Mouse (Mus musculus) hindbrain, embryonic 10.5 days (tissue): Measurements from ENCODE around the gene Dhx58. TPM values are rescaled to one million over a fixed set of nuclear protein-coding genes. Genes with fewer than 3 reads are reported as not detected.

Experiments used
- DNase-seq: peaks from one replicate; pipeline ENCODE4 v3.0.0-alpha.2; 2017; ENCODE audit warnings: low spot score
- H3K27ac ChIP-seq: fragments of 300-500 bp; sonication (generic); 2 replicates; pipeline ENCODE4 v1.5.1; 2016; ENCODE audit warnings: mild to moderate bottlenecking, moderate library complexity
- H3K27me3 ChIP-seq: fragments of 300-500 bp; sonication (generic); 2 replicates; pipeline ENCODE4 v1.6.1; 2016; ENCODE audit warnings: mild to moderate bottlenecking; ENCODE audit not compliant: poor library complexity, insufficient read depth, severe bottlenecking
- H3K36me3 ChIP-seq: fragments of 300-500 bp; sonication (generic); 2 replicates; pipeline ENCODE4 v1.6.1; 2016; ENCODE audit warnings: mild to moderate bottlenecking, moderate library complexity
- H3K4me1 ChIP-seq: fragments of 300-500 bp; sonication (generic); replicated peaks from 2 replicates; pipeline ENCODE4 v1.6.1; 2016; ENCODE audit warnings: mild to moderate bottlenecking
- H3K4me3 ChIP-seq: fragments of 300-500 bp; sonication (generic); 2 replicates; pipeline ENCODE4 v1.5.1; 2016; ENCODE audit warnings: mild to moderate bottlenecking, moderate library complexity
- H3K9me3 ChIP-seq: fragments of 300-500 bp; sonication (generic); 2 replicates; pipeline ENCODE4 v1.6.1; 2016; ENCODE audit warnings: mild to moderate bottlenecking, moderate library complexity
- WGBS: fragments of 180-500 bp; shearing (Covaris S2); methylation state at CpG from one replicate; pipeline ENCODE4 v1.1.7; 2016; 5-methylcytosine and 5-hydroxymethylcytosine counted together
- polyA plus RNA-seq: library from polyadenylated mRNA; unstranded; fragments of >200 nt; fragmentation: Nextera tagmentation; extraction: Ambion mirVana; gene quantifications from 2 replicates; pipeline ENCODE4 v1.2.1, GENCODE M21; 2016

Gene Dhx58
- polyA plus RNA-seq = 1.9 and 2.9 TPM in 2 replicates

DNA sequence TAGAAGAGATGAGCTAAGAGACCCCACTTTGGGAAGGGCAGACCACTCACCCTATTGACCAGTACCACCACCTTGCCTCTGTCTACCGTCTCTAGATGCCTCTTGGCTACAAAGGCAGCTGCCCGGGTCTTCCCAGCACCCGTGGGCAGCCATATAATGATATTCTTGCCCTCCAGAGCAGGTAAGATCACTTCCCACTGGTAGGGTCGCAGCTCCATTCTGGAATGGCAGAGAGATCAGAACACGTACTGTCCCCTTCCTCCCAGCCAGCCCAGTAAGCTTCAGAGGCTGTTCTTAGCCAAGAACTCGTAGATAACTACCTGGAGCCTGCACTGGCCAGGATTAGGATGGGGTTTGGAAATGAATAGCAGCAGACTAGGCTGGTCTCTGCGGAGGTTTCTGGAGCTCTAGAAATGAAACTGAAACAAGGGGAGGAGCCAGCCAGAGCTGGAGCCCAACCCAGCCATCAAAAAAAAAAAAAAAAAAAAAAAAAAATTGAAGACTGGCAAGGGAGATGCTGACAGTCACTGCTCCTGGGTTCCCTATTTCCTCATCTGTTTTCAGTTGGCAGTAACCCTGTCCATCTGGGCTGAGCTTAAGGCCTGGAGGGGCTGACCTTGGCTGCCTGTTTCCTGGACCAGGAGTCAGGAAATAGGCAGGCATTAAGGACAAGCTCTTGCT is at the start of gene Dhx58:
Dhx58 (minus strand) TSS at position 421 of the 681 bp plus-strand sequence.
- H3K4me1 ChIP-seq = peaks cover 20% of the 10 kb centered on the region
- no peak for DNase-seq
- H3K4me3 ChIP-seq = no peak within 1 kb of the TSS
- WGBS = 71% methylated on average over 7 of the region's 7 CpGs
- H3K9me3 ChIP-seq = no peaks in the 10 kb centered on the region
- peaks cover 48% of the 10 kb centered on the region for H3K36me3 ChIP-seq
- peaks cover 11% of the 10 kb centered on the region; the same call in 1 of the 2 replicates for H3K27me3 ChIP-seq
- no peak within 1 kb of the TSS for H3K27ac ChIP-seq

DNA sequence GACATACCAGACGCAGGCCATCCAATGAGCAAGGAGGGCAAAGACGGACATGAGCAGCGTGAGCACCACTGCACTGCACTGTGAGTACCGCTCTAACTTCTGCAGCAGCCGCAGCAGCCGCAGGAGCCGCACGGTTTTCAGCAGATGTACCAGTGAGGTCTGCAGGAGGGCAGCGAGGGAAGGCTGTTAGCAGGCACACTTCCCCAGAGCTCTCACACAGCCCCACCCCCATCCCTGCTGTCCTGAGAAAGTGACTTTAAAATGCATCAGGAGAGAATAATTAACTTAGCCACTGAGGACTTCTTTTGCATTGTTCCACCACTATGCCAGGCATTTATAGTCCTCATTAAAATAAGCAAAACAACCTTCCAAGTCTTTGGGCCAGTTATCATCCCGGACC is 48.2 kb upstream of the Dhx58 start:
- H3K27me3 ChIP-seq = peaks cover 40% of the 10 kb centered on the region
- H3K4me3 ChIP-seq = no peak overlapping the region
- H3K36me3 ChIP-seq = 0 out of 2 replicates have a peak, but pooled peaks cover 7% of the 10 kb centered on the region
- no peak for DNase-seq
- H3K9me3 ChIP-seq = no peaks in the 10 kb centered on the region
- H3K27ac ChIP-seq = no peak overlapping the region
- 41% methylated on average over 10 of the region's 10 CpGs for WGBS
- 0 out of 2 replicates have a peak, but pooled peaks cover 5% of the 10 kb centered on the region for H3K4me1 ChIP-seq

DNA sequence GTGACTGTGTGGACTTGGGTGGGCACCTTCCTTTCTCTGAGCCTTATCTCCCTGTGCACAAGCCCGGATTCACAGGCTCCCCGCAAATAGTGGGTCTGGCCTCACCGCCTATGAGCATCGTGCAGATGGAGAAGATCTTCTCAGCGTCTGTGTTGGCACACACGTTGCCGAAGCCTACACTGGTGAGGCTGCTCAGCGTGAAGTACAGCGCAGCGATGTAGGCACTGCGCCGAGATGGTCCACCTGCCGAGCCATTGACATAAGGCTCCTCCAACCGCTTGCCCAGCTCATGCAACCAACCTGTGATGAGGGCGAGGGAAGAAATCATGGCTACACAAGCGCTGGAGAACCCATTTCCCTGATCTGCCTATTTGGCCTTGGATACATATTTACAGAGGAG is 46.1 kb upstream of the Dhx58 start:
- no peaks in the 10 kb centered on the region for H3K9me3 ChIP-seq
- peaks cover 14% of the 10 kb centered on the region; the same call in 1 of the 2 replicates for H3K4me1 ChIP-seq
- DNase-seq = no peak
- H3K27me3 ChIP-seq = peaks cover 44% of the 10 kb centered on the region
- H3K36me3 ChIP-seq = 0 out of 2 replicates have a peak, but pooled peaks cover 7% of the 10 kb centered on the region
- no peak overlapping the region for H3K4me3 ChIP-seq
- WGBS = 90% methylated on average over 16 of the region's 16 CpGs
- no peak overlapping the region for H3K27ac ChIP-seq

GRCm38 (mm10) chr11:100749469-100749868 is 45.4 kb upstream of the Dhx58 start:
- Histone ChIP-seq H3K36me3 (0 out of 2 replicates have a peak, but pooled peaks cover 7% of the 10 kb centered on the region), H3K27ac (no peak overlapping the region), H3K4me1 (peaks cover 15% of the 10 kb centered on the region; the same call in 1 of the 2 replicates), H3K9me3 (no peaks in the 10 kb centered on the region), H3K4me3 (no peak overlapping the region), H3K27me3 (peaks cover 44% of the 10 kb centered on the region)
- DNase-seq = no peak
- WGBS = 48% methylated on average over 25 of the region's 25 CpGs

GRCm38 (mm10) chr11:100748620-100749019 is 44.5 kb upstream of the Dhx58 start:
- 90% methylated on average over 4 of the region's 4 CpGs for WGBS

GRCm38 (mm10) chr11:100747114-100747513 is 43.0 kb upstream of the Dhx58 start:
- DNase-seq = no peak
- H3K27ac ChIP-seq = no peak overlapping the region
- WGBS = 74% methylated on average over 5 of the region's 5 CpGs
- peaks cover 11% of the 10 kb centered on the region; the same call in 1 of the 2 replicates for H3K4me1 ChIP-seq
- H3K4me3 ChIP-seq = no peak overlapping the region
- H3K9me3 ChIP-seq = no peaks in the 10 kb centered on the region
- H3K36me3 ChIP-seq = 0 out of 2 replicates have a peak, but pooled peaks cover 7% of the 10 kb centered on the region
- H3K27me3 ChIP-seq = peaks cover 40% of the 10 kb centered on the region

More at GRCm38 (mm10) chr11:100748620-100749019, 44.5 kb upstream of the Dhx58 start:
- Histone ChIP-seq H3K9me3 (no peaks in the 10 kb centered on the region), H3K4me1 (peaks cover 15% of the 10 kb centered on the region; the same call in 1 of the 2 replicates), H3K36me3 (0 out of 2 replicates have a peak, but pooled peaks cover 7% of the 10 kb centered on the region), H3K27ac (no peak overlapping the region), H3K27me3 (peaks cover 44% of the 10 kb centered on the region), H3K4me3 (no peak overlapping the region)
- no peak for DNase-seq

- H3K9me3 ChIP-seq = no peaks in the 10 kb centered on the region
- H3K36me3 ChIP-seq = 0 out of 2 replicates have a peak, but pooled peaks cover 7% of the 10 kb centered on the region
- DNase-seq = no peak
- H3K4me3 ChIP-seq = no peak overlapping the region
- peaks cover 10% of the 10 kb centered on the region; the same call in 1 of the 2 replicates for H3K4me1 ChIP-seq
- no peak overlapping the region for H3K27ac ChIP-seq
- peaks cover 38% of the 10 kb centered on the region for H3K27me3 ChIP-seq
- WGBS = 78% methylated on average over 10 of the region's 10 CpGs
Observed at GRCm38 (mm10) chr11:100746546-100746945, 42.5 kb upstream of the Dhx58 start.

DNA sequence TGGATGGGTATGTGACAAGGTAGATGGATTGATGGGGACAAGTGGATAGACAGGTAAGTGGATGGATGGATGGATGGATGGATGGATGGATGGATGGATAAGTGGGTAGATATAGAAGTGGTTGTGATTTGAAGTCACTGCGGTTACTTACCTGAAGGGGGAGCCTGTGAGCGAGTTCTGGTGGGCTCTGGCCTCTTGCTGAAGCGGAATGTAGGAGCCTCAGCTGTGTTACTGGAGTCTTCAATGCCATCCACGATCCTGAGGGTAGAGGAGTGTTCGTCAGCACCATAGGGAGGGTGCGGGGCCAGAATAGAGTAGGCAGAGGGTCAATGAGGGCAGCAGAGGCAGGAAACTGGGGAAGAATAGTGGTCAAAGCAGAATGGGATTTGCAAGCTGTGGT is 41.0 kb upstream of the Dhx58 start:
- 17% methylated on average over 6 of the region's 6 CpGs for WGBS
- peaks cover 30% of the 10 kb centered on the region for H3K27me3 ChIP-seq
- no peak overlapping the region for H3K27ac ChIP-seq
- peak; percentile 54 for DNase-seq
- 0 out of 2 replicates have a peak, but pooled peaks cover 2% of the 10 kb centered on the region for H3K36me3 ChIP-seq
- no peak overlapping the region for H3K4me3 ChIP-seq
- H3K4me1 ChIP-seq = peaks cover 10% of the 10 kb centered on the region; the same call in 1 of the 2 replicates
- no peaks in the 10 kb centered on the region for H3K9me3 ChIP-seq

DNA sequence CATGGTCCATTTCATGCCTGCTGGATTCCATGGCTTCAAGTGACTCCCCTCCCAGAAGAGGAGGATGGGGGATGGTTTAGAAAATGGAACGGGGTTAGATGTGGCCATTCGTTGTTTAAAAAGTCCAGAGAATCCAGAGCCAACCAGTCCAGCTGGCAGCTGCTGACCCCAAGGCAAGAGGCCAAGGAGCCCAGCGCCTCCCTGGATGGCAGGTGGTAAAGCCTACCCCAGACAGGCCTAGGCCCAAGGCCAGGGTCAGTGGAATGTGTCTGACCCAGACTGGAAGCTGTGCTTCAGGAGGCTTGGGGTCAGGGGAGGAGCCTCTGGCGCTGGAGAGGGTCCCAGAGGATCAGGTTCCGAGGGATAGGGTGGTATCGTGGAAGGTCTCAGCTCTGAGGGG is 37.3 kb upstream of the Dhx58 start:
- Histone ChIP-seq H3K27ac (no peak overlapping the region), H3K36me3 (no peaks in the 10 kb centered on the region), H3K9me3 (no peaks in the 10 kb centered on the region), H3K27me3 (peaks cover 10% of the 10 kb centered on the region; the same call in 1 of the 2 replicates), H3K4me1 (peaks cover 27% of the 10 kb centered on the region), H3K4me3 (no peak overlapping the region)
- no peak for DNase-seq
- 76% methylated on average over 6 of the region's 6 CpGs for WGBS

GRCm38 (mm10) chr11:100738749-100739148 is 34.7 kb upstream of the Dhx58 start:
- Histone ChIP-seq H3K27ac (peak overlapping the region; percentile 93), H3K4me3 (peak overlapping the region; percentile 98), H3K4me1 (peaks cover 25% of the 10 kb centered on the region), H3K27me3 (peaks cover 4% of the 10 kb centered on the region; the same call in 1 of the 2 replicates), H3K9me3 (no peaks in the 10 kb centered on the region), H3K36me3 (peaks cover 14% of the 10 kb centered on the region; the same call in 1 of the 2 replicates)
- DNase-seq = no peak
- 22% methylated on average over 5 of the region's 5 CpGs for WGBS

DNA sequence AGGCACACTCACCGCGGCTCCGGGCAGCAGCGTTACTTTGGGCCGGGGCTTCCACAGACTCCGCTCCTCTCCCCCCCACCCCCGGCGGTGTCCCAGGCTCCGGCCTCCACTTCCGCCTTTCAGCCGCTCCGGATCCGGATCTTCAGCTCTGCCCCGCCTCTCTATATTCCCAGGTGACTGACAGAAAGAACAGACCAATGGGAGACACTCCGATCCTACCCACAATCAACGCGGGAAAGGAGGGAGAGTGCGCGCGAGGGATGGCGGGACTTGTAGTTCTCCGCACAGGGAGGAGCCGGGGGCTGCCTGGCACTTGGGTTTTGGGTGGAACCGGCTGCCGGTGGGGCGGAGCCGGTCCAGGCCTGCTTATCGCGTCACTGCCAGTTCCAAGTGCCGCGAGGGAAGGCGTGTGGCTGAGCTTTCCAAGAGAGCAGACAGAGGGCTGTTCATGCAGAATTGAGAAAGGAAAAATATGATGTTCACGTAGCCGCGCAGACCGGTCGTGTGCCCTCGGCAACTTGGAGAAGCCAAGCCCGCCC is 34.1 kb upstream of the Dhx58 start, which contains the start of gene Rab5c:
Rab5c (minus strand) TSS at position 150 of the 539 bp plus-strand sequence.
- WGBS = under 1% methylated on average over 39 of the region's 39 CpGs
- Histone ChIP-seq H3K4me1 (peaks cover 25% of the 10 kb centered on the region), H3K27me3 (peaks cover 4% of the 10 kb centered on the region; the same call in 1 of the 2 replicates), H3K36me3 (peaks cover 20% of the 10 kb centered on the region), H3K4me3 (peak within 1 kb of the TSS; percentile 98), H3K27ac (peak within 1 kb of the TSS; percentile 93), H3K9me3 (no peaks in the 10 kb centered on the region)
- peak; percentile 99 for DNase-seq

- DNase-seq = no peak
- Histone ChIP-seq H3K36me3 (peaks cover 29% of the 10 kb centered on the region), H3K27me3 (peaks cover 4% of the 10 kb centered on the region; the same call in 1 of the 2 replicates), H3K4me1 (peaks cover 25% of the 10 kb centered on the region), H3K4me3 (peak overlapping the region; percentile 98), H3K27ac (peak overlapping the region; percentile 93), H3K9me3 (no peaks in the 10 kb centered on the region)
- WGBS = 2% methylated on average over 13 of the region's 13 CpGs
Observed at GRCm38 (mm10) chr11:100737105-100737733, 33.1 kb upstream of the Dhx58 start.
